Mouse (Mus musculus) hindbrain, embryonic 13.5 days (tissue): ENCODE measurements at regions not wholly inside any gene's neighbourhood (a gene's known extent, or its start where the extent isn't known, plus 50 kb on each side); places are given as distances from the start of the nearest gene placed in this dataset.

Experiments
- ATAC-seq: fragments of 200-750 bp; cut with Nextera tagmentation; 2 replicates; pipeline ENCODE4 v1.8.0; 2017; ENCODE audit warnings: moderate TSS enrichment; ENCODE audit not compliant: low FRiP score
- H3K27ac ChIP-seq: fragments of 300-500 bp; sonication (generic); 2 replicates; pipeline ENCODE4 v1.5.1; 2015; ENCODE audit warnings: inconsistent platforms, mild to moderate bottlenecking, moderate library complexity
- H3K27me3 ChIP-seq: fragments of 300-500 bp; sonication (generic); 2 replicates; pipeline ENCODE4 v1.6.1; 2015; ENCODE audit warnings: mild to moderate bottlenecking, inconsistent platforms
- H3K36me3 ChIP-seq: fragments of 300-500 bp; sonication (generic); 2 replicates; pipeline ENCODE4 v1.6.1; 2015; ENCODE audit warnings: mild to moderate bottlenecking, inconsistent platforms
- H3K4me1 ChIP-seq: fragments of 300-500 bp; sonication (generic); replicated peaks from 2 replicates; pipeline ENCODE4 v1.6.1; 2015; ENCODE audit warnings: inconsistent platforms
- H3K4me2 ChIP-seq: fragments of 300-500 bp; sonication (generic); 2 replicates; pipeline ENCODE4 v1.6.1; 2015; ENCODE audit warnings: inconsistent platforms, mild to moderate bottlenecking, moderate library complexity
- H3K4me3 ChIP-seq: fragments of 300-500 bp; sonication (generic); 2 replicates; pipeline ENCODE4 v1.5.1; 2015; ENCODE audit warnings: mild to moderate bottlenecking, inconsistent platforms
- H3K9ac ChIP-seq: fragments of 300-500 bp; sonication (generic); 2 replicates; pipeline ENCODE4 v1.6.1; 2015; ENCODE audit warnings: mild to moderate bottlenecking, inconsistent platforms
- H3K9me3 ChIP-seq: fragments of 300-500 bp; sonication (generic); 2 replicates; pipeline ENCODE4 v1.6.1; 2016; ENCODE audit warnings: inconsistent platforms
- WGBS: fragments of 180-500 bp; shearing (Covaris S2); methylation state at CpG from one replicate; pipeline ENCODE4 v1.1.7; 2015; 5-methylcytosine and 5-hydroxymethylcytosine counted together

- Histone ChIP-seq H3K36me3 (no peaks in the 10 kb centered on the region), H3K9me3 (no peaks in the 10 kb centered on the region), H3K27ac (no peak overlapping the region), H3K4me2 (no peak overlapping the region), H3K4me3 (no peak overlapping the region), H3K9ac (no peak overlapping the region), H3K4me1 (no peaks in the 10 kb centered on the region), H3K27me3 (no peaks in the 10 kb centered on the region)
- ATAC-seq, result no peak
- WGBS, result 67% methylated on average over 13 of the region's 13 CpGs
Measured at GRCm38 (mm10) chr8:117880279-117880975, 78.7 kb upstream of the Mphosph6 start.

GRCm38 (mm10) chr8:117873611-117874010 is 71.9 kb upstream of the Mphosph6 start:
- Histone ChIP-seq H3K4me1 (0 out of 2 replicates have a peak, but pooled peaks cover 3% of the 10 kb centered on the region), H3K4me3 (no peak overlapping the region), H3K36me3 (no peaks in the 10 kb centered on the region), H3K27ac (no peak overlapping the region), H3K9me3 (no peaks in the 10 kb centered on the region), H3K27me3 (no peaks in the 10 kb centered on the region), H3K4me2 (no peak overlapping the region), H3K9ac (no peak overlapping the region)
- no peak for ATAC-seq
- WGBS, result 72% methylated on average over 4 of the region's 4 CpGs

- Histone ChIP-seq H3K9ac (no peak overlapping the region), H3K36me3 (no peaks in the 10 kb centered on the region), H3K9me3 (no peaks in the 10 kb centered on the region), H3K4me1 (peaks cover 8% of the 10 kb centered on the region; the same call in 1 of the 2 replicates), H3K4me2 (no peak overlapping the region), H3K27ac (no peak overlapping the region), H3K4me3 (no peak overlapping the region), H3K27me3 (no peaks in the 10 kb centered on the region)
- no peak for ATAC-seq
- 91% methylated on average over 2 of the region's 2 CpGs for WGBS
Measured at GRCm38 (mm10) chr8:117867138-117867537, 65.4 kb upstream of the Mphosph6 start.

- Histone ChIP-seq H3K36me3 (no peaks in the 10 kb centered on the region), H3K9me3 (no peaks in the 10 kb centered on the region), H3K9ac (no peak overlapping the region), H3K4me1 (peaks cover 9% of the 10 kb centered on the region), H3K27me3 (no peaks in the 10 kb centered on the region), H3K4me2 (no peak overlapping the region), H3K27ac (no peak overlapping the region), H3K4me3 (no peak overlapping the region)
- ATAC-seq, result no peak
- WGBS, result 21% methylated on average over 6 of the region's 6 CpGs
Measured at GRCm38 (mm10) chr8:117865014-117865413, 63.3 kb upstream of the Mphosph6 start.

- no peaks in the 10 kb centered on the region for H3K36me3 ChIP-seq
- 51% methylated on average over 2 of the region's 2 CpGs for WGBS
- no peak overlapping the region for H3K4me2 ChIP-seq
- no peak overlapping the region for H3K9ac ChIP-seq
- no peak overlapping the region for H3K4me3 ChIP-seq
- H3K27me3 ChIP-seq, result no peaks in the 10 kb centered on the region
- H3K4me1 ChIP-seq, result peaks cover 14% of the 10 kb centered on the region
- no peak overlapping the region for H3K27ac ChIP-seq
- no peak for ATAC-seq
- no peaks in the 10 kb centered on the region for H3K9me3 ChIP-seq
Measured at GRCm38 (mm10) chr8:117863837-117864236, 62.1 kb upstream of the Mphosph6 start.

GRCm38 (mm10) chr8:117862318-117862717 is 60.6 kb upstream of the Mphosph6 start:
- Histone ChIP-seq H3K4me3 (no peak overlapping the region), H3K9ac (no peak overlapping the region), H3K27ac (no peak overlapping the region), H3K4me1 (peaks cover 14% of the 10 kb centered on the region), H3K4me2 (no peak overlapping the region), H3K27me3 (no peaks in the 10 kb centered on the region), H3K9me3 (no peaks in the 10 kb centered on the region), H3K36me3 (no peaks in the 10 kb centered on the region)
- WGBS, result 75% methylated on average over 2 of the region's 2 CpGs
- no peak for ATAC-seq

GRCm38 (mm10) chr8:117859734-117860133 is 58.0 kb upstream of the Mphosph6 start:
- Histone ChIP-seq H3K27ac (no peak overlapping the region), H3K4me3 (no peak overlapping the region), H3K9me3 (no peaks in the 10 kb centered on the region), H3K4me2 (peak overlapping the region; percentile 37), H3K4me1 (peaks cover 6% of the 10 kb centered on the region), H3K9ac (no peak overlapping the region), H3K36me3 (no peaks in the 10 kb centered on the region), H3K27me3 (no peaks in the 10 kb centered on the region)
- ATAC-seq, result no peak
- WGBS, result 9% methylated on average over 11 of the region's 11 CpGs

- Histone ChIP-seq H3K4me2 (no peak overlapping the region), H3K9ac (no peak overlapping the region), H3K27me3 (no peaks in the 10 kb centered on the region), H3K9me3 (no peaks in the 10 kb centered on the region), H3K4me3 (no peak overlapping the region), H3K4me1 (peaks cover 6% of the 10 kb centered on the region), H3K27ac (no peak overlapping the region), H3K36me3 (no peaks in the 10 kb centered on the region)
- WGBS, result 68% methylated on average over 7 of the region's 7 CpGs
- ATAC-seq, result no peak
Measured at GRCm38 (mm10) chr8:117859095-117859494, 57.4 kb upstream of the Mphosph6 start.

GRCm38 (mm10) chr8:117856121-117856520 is 54.4 kb upstream of the Mphosph6 start:
- Histone ChIP-seq H3K4me2 (no peak overlapping the region), H3K9me3 (no peaks in the 10 kb centered on the region), H3K27ac (no peak overlapping the region), H3K9ac (no peak overlapping the region), H3K36me3 (no peaks in the 10 kb centered on the region), H3K4me3 (no peak overlapping the region), H3K27me3 (no peaks in the 10 kb centered on the region), H3K4me1 (peaks cover 6% of the 10 kb centered on the region)
- no peak for ATAC-seq
- 92% methylated on average over 13 of the region's 13 CpGs for whole genome bisulfite sequencing

GRCm38 (mm10) chr8:117854942-117855491 is 53.3 kb upstream of the Mphosph6 start:
- 86% methylated on average over 7 of the region's 7 CpGs for WGBS
- H3K36me3 ChIP-seq, result no peaks in the 10 kb centered on the region
- no peak overlapping the region for H3K27ac ChIP-seq
- ATAC-seq, result no peak
- H3K4me1 ChIP-seq, result peaks cover 5% of the 10 kb centered on the region
- no peak overlapping the region for H3K4me3 ChIP-seq
- H3K9ac ChIP-seq, result no peak overlapping the region
- no peak overlapping the region for H3K4me2 ChIP-seq
- H3K27me3 ChIP-seq, result no peaks in the 10 kb centered on the region
- no peaks in the 10 kb centered on the region for H3K9me3 ChIP-seq

- Histone ChIP-seq H3K27me3 (no peaks in the 10 kb centered on the region), H3K4me2 (no peak overlapping the region), H3K27ac (no peak overlapping the region), H3K9me3 (no peaks in the 10 kb centered on the region), H3K4me1 (no peaks in the 10 kb centered on the region), H3K4me3 (no peak overlapping the region), H3K9ac (no peak overlapping the region), H3K36me3 (no peaks in the 10 kb centered on the region)
- ATAC-seq, result no peak
- WGBS, result 89% methylated on average over 11 of the region's 11 CpGs
Measured at GRCm38 (mm10) chr8:117854301-117854700, 52.6 kb upstream of the Mphosph6 start.

- 54% methylated on average over 4 of the region's 4 CpGs for WGBS
Measured at GRCm38 (mm10) chr8:117853408-117853807, 51.7 kb upstream of the Mphosph6 start.

GRCm38 (mm10) chr8:117852521-117852920 is 50.8 kb upstream of the Mphosph6 start:
- no peaks in the 10 kb centered on the region for H3K27me3 ChIP-seq
- H3K36me3 ChIP-seq, result no peaks in the 10 kb centered on the region
- no peak overlapping the region for H3K9ac ChIP-seq
- no peaks in the 10 kb centered on the region for H3K4me1 ChIP-seq
- H3K9me3 ChIP-seq, result no peaks in the 10 kb centered on the region
- H3K4me3 ChIP-seq, result no peak overlapping the region
- no peak overlapping the region for H3K27ac ChIP-seq
- no peak for ATAC-seq
- no peak overlapping the region for H3K4me2 ChIP-seq
- WGBS, result 81% methylated on average over 6 of the region's 6 CpGs

More at GRCm38 (mm10) chr8:117853408-117853807, 51.7 kb upstream of the Mphosph6 start:
- no peaks in the 10 kb centered on the region for H3K4me1 ChIP-seq
- ATAC-seq, result no peak
- no peak overlapping the region for H3K27ac ChIP-seq
- no peak overlapping the region for H3K4me3 ChIP-seq
- H3K27me3 ChIP-seq, result no peaks in the 10 kb centered on the region
- no peaks in the 10 kb centered on the region for H3K36me3 ChIP-seq
- no peak overlapping the region for H3K9ac ChIP-seq
- H3K9me3 ChIP-seq, result no peaks in the 10 kb centered on the region
- H3K4me2 ChIP-seq, result no peak overlapping the region
